Mouse (Mus musculus) myocyte (in vitro differentiated cells): ENCODE results near the gene Ets1.

Source experiments
- CEBPB ChIP-seq: IDR thresholded peaks from 2 replicates; pipeline ENCODE4 v1.6.1; 2011; ENCODE audit warnings: mild to moderate bottlenecking, moderate library complexity; ENCODE audit not compliant: poor library complexity, insufficient read depth, severe bottlenecking
- E2F4 ChIP-seq: IDR thresholded peaks from one replicate; pipeline ENCODE4 v1.6.1; 2011; ENCODE audit warnings: mild to moderate bottlenecking, control low read depth, moderate library complexity; ENCODE audit not compliant: insufficient read depth
- MAX ChIP-seq: IDR thresholded peaks from one replicate; pipeline ENCODE4 v1.6.1; 2011; ENCODE audit warnings: low read depth, mild to moderate bottlenecking, control low read depth
- MYOD1 ChIP-seq, 3 experiments: IDR thresholded peaks; one replicate each; pipeline ENCODE4 v1.6.1; 2011; ENCODE audit warnings: control low read depth in 2 of 3, low read depth in 2 of 3, mild to moderate bottlenecking in 2 of 3, moderate library complexity in 1 of 3; ENCODE audit not compliant: insufficient read length in 2 of 3, control insufficient read depth in 1 of 3
- MYOG ChIP-seq, 3 experiments: IDR thresholded peaks; one replicate each; pipeline ENCODE4 v1.6.1; 2011; ENCODE audit warnings: control low read depth in 2 of 3, low read depth in 2 of 3, mild to moderate bottlenecking in 2 of 3; ENCODE audit not compliant: insufficient read length in 2 of 3, control insufficient read depth in 1 of 3, insufficient read depth in 1 of 3
- POLR2A ChIP-seq: IDR thresholded peaks from one replicate; pipeline ENCODE4 v1.6.1; 2011; ENCODE audit warnings: low read depth, mild to moderate bottlenecking, control low read depth, moderate library complexity; ENCODE audit not compliant: insufficient read length
- POLR2AphosphoS2 ChIP-seq: IDR thresholded peaks from one replicate; pipeline ENCODE4 v1.6.1; 2011; ENCODE audit warnings: low read depth, control low read depth; ENCODE audit not compliant: insufficient read length
- REST ChIP-seq: IDR thresholded peaks from one replicate; pipeline ENCODE4 v1.6.1; 2011; ENCODE audit warnings: mild to moderate bottlenecking, control low read depth, moderate library complexity; ENCODE audit not compliant: insufficient read depth, insufficient read length
- SRF ChIP-seq: IDR thresholded peaks from one replicate; pipeline ENCODE4 v1.6.1; 2011; ENCODE audit warnings: low read depth; ENCODE audit not compliant: control insufficient read depth, insufficient read length
- TCF12 ChIP-seq: IDR thresholded peaks from one replicate; pipeline ENCODE4 v1.6.1; 2011; ENCODE audit warnings: mild to moderate bottlenecking, control low read depth; ENCODE audit not compliant: poor library complexity, insufficient read depth, severe bottlenecking
- USF1 ChIP-seq: IDR thresholded peaks from one replicate; pipeline ENCODE4 v1.6.1; 2011; ENCODE audit warnings: low read depth, mild to moderate bottlenecking, control low read depth, moderate library complexity

DNA sequence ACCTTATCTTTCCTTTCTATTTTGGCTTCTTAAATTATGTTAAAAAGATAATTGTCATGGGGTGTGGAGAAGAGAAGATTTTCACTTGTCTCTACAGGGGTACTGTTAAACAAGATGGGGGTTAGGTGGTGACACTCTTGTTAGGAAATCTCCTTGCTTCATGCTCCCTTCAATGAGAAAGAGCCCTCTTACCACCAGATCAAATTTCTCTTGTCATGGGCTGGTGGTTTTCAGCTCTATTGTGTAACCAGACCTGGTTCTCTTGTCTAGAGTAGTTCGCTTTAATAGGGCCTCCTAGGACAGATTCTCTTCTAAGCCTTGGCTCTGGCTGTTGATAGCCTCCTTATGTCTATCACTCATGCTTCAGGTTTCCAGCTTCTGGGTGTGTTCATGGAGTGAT, 18.3 kb downstream of the Ets1 start:
- no peak for TF ChIP-seq TCF12
- TF ChIP-seq SRF = no peak
- no peak for TF ChIP-seq E2F4
- TF ChIP-seq MAX = no peak
- TF ChIP-seq MYOD1 (IDR thresholded peaks at IDR 0.05; ENCODE audit: control insufficient read depth in 1 of 3, insufficient read length in 2 of 3, low read depth in 2 of 3) = no peak
- no peak for TF ChIP-seq POLR2A
- TF ChIP-seq CEBPB = no peak
- TF ChIP-seq REST = no peak
- TF ChIP-seq MYOG (IDR thresholded peaks at IDR 0.05; ENCODE audit: control insufficient read depth in 1 of 3, insufficient read depth in 1 of 3, insufficient read length in 2 of 3, low read depth in 2 of 3) = no peak
- TF ChIP-seq USF1 = no peak
- TF ChIP-seq POLR2AphosphoS2 = no peak
